10 mouse cellular contexts compared by ENCODE assay signal in genomic region chr3:121550370-121550769, GRCm38 (mm10). TPM values are rescaled to one million over a fixed set of nuclear protein-coding genes. Genes with fewer than 3 reads are reported as not detected.
DNase-seq lines count a peak whose midpoint lies in the region; ATAC-seq and TF ChIP-seq lines count a peak whose summit lies in the region.
"Had no signal": no experiment of that assay in that cellular context is flagged by ENCODE, and none has a peak within 500 bp of the region (broad histone marks: within the 10 kb centered on the region; RNA-seq: fewer than 3 reads in every experiment).

No protein-coding gene starts in this region.

- H3K9ac ChIP-seq in hindbrain, embryonic 12.5 days: no peak overlapping the region
- H3K9ac ChIP-seq in stomach, postnatal 0 days (ENCODE audit: low read length): no peak overlapping the region
- H3K9ac ChIP-seq: embryonic facial prominence, embryonic 12.5 days; neural tube, embryonic 12.5 days had no signal

- TF ChIP-seq CTCF in stomach, postnatal 0 days (IDR thresholded peaks at IDR 0.05; ENCODE audit: low read depth): peak; percentile 89

- H3K4me3 ChIP-seq in hindbrain, embryonic 10.5 days: no peak overlapping the region
- H3K4me3 ChIP-seq in hindbrain, embryonic 12.5 days: no peak overlapping the region
- no peak overlapping the region for H3K4me3 ChIP-seq in limb, embryonic 10.5 days
- no peak overlapping the region for H3K4me3 ChIP-seq in stomach, postnatal 0 days (ENCODE audit: low read depth, low read length)
- H3K4me3 ChIP-seq: embryonic facial prominence, embryonic 12.5 days; neural tube, embryonic 12.5 days had no signal

- H3K4me1 ChIP-seq in hindbrain, embryonic 10.5 days (replicated peaks): no peaks in the 10 kb centered on the region; the same call in 1 of the 2 replicates
- no peaks in the 10 kb centered on the region for H3K4me1 ChIP-seq in hindbrain, embryonic 12.5 days
- H3K4me1 ChIP-seq in limb, embryonic 10.5 days: no peaks in the 10 kb centered on the region; the same call in none of the 2 replicates
- H3K4me1 ChIP-seq in stomach, postnatal 0 days (replicated peaks; ENCODE audit: control insufficient read depth, insufficient read depth): no peaks in the 10 kb centered on the region
- H3K4me1 ChIP-seq: neural tube, embryonic 12.5 days had no signal

- 6% methylated on average over 1 of the region's 1 CpGs for WGBS in hindbrain, embryonic 10.5 days
- WGBS in hindbrain, embryonic 12.5 days: 4% methylated on average over 1 of the region's 1 CpGs
- 4% methylated on average over 1 of the region's 1 CpGs for WGBS in limb, embryonic 10.5 days
- 19% methylated on average over 1 of the region's 1 CpGs for WGBS in stomach, postnatal 0 days

- no peaks in the 10 kb centered on the region for H3K36me3 ChIP-seq in hindbrain, embryonic 10.5 days
- H3K36me3 ChIP-seq in hindbrain, embryonic 12.5 days: no peaks in the 10 kb centered on the region
- no peaks in the 10 kb centered on the region for H3K36me3 ChIP-seq in limb, embryonic 10.5 days
- no peaks in the 10 kb centered on the region for H3K36me3 ChIP-seq in stomach, postnatal 0 days (ENCODE audit: control insufficient read depth, insufficient read depth, low read length)
- H3K36me3 ChIP-seq: embryonic facial prominence, embryonic 12.5 days; neural tube, embryonic 12.5 days had no signal

- peak; percentile 57 for DNase-seq in hindbrain, embryonic 10.5 days (ENCODE audit: low spot score)
- peak; percentile 81 for DNase-seq in testis, postnatal 10 days (ENCODE audit: low spot score)
- DNase-seq in testis, postnatal 14 days (ENCODE audit: low spot score): no peak
- DNase-seq in brain, adult 2 months (ENCODE audit: low read depth, low spot score): peak; percentile 35
- peak; percentile 77 for DNase-seq in limb, embryonic 10.5 days (ENCODE audit: low spot score)
- peak; percentile 71 for DNase-seq in stomach, postnatal 0 days (ENCODE audit: low spot score)

- ATAC-seq in hindbrain, embryonic 12.5 days (ENCODE audit: low FRiP score): no peak
- ATAC-seq in stomach, postnatal 0 days (ENCODE audit: low FRiP score, low TSS enrichment): no peak
- ATAC-seq in activated CD4-positive, CD25-positive, alpha-beta regulatory T cell, adult 4 months: no peak

- H3K9me3 ChIP-seq in hindbrain, embryonic 10.5 days: no peaks in the 10 kb centered on the region
- H3K9me3 ChIP-seq in hindbrain, embryonic 12.5 days (replicated peaks): no peaks in the 10 kb centered on the region
- no peaks in the 10 kb centered on the region for H3K9me3 ChIP-seq in limb, embryonic 10.5 days (replicated peaks)
- no peaks in the 10 kb centered on the region for H3K9me3 ChIP-seq in stomach, postnatal 0 days (ENCODE audit: control insufficient read depth, low read length)
- H3K9me3 ChIP-seq: embryonic facial prominence, embryonic 12.5 days; neural tube, embryonic 12.5 days had no signal

- H3K27ac ChIP-seq in hindbrain, embryonic 10.5 days: no peak overlapping the region
- H3K27ac ChIP-seq in hindbrain, embryonic 12.5 days: no peak overlapping the region
- H3K27ac ChIP-seq in limb, embryonic 10.5 days: no peak overlapping the region
- H3K27ac ChIP-seq in stomach, postnatal 0 days (replicated peaks): no peak overlapping the region
- H3K27ac ChIP-seq: embryonic facial prominence, embryonic 12.5 days; neural tube, embryonic 12.5 days had no signal

- H3K27me3 ChIP-seq in hindbrain, embryonic 10.5 days (ENCODE audit: insufficient read depth, poor library complexity, severe bottlenecking): peaks cover 23% of the 10 kb centered on the region
- H3K27me3 ChIP-seq in hindbrain, embryonic 12.5 days: 0 out of 2 replicates have a peak, but pooled peaks cover 4% of the 10 kb centered on the region
- no peaks in the 10 kb centered on the region for H3K27me3 ChIP-seq in limb, embryonic 10.5 days (ENCODE audit: low read depth, poor library complexity, severe bottlenecking)
- no peaks in the 10 kb centered on the region for H3K27me3 ChIP-seq in stomach, postnatal 0 days (ENCODE audit: control insufficient read depth, insufficient read depth, low read length)
- H3K27me3 ChIP-seq: embryonic facial prominence, embryonic 12.5 days; neural tube, embryonic 12.5 days had no signal

- no peak for TF ChIP-seq EP300 in stomach, postnatal 0 days (optimal IDR thresholded peaks at IDR 0.05)

- no peak overlapping the region for H3K4me2 ChIP-seq in hindbrain, embryonic 12.5 days (replicated peaks)
- no peak overlapping the region for H3K4me2 ChIP-seq in stomach, postnatal 0 days (replicated peaks; ENCODE audit: low read depth)
- H3K4me2 ChIP-seq: embryonic facial prominence, embryonic 12.5 days; neural tube, embryonic 12.5 days had no signal

RNA-seq across cellular contexts. Expression of gene Slc44a3, which starts 18.2 kb away (rescaled TPM):
- polyA plus RNA-seq in hindbrain, embryonic 10.5 days (2016; fragmentation: Nextera tagmentation; extraction: Ambion mirVana): 0.33 and 0.98 TPM in 2 replicates
- polyA plus RNA-seq in hindbrain, embryonic 12.5 days (2016; fragmentation: Nextera tagmentation; extraction: Ambion mirVana): 0.97 and 1.5 TPM in 2 replicates
- 0.23 and 0.53 TPM in 2 replicates for polyA plus RNA-seq in limb, embryonic 10.5 days (2016; fragmentation: Nextera tagmentation; extraction: Ambion mirVana)
- 42.7 and 44.8 TPM in 2 replicates for polyA plus RNA-seq in stomach, postnatal 0 days (2015; fragmentation: Nextera tagmentation; extraction: Ambion mirVana)
- polyA plus RNA-seq in activated CD4-positive, CD25-positive, alpha-beta regulatory T cell, adult 4 months (2017; shearing (Covaris generic)): not detected

Comparison
In these comparisons a context has a peak if more than half of its experiments do, and no peak if none do; other contexts are left out.
1. RNA of gene Slc44a3, which starts 18.2 kb away (polyA plus RNA-seq): 42.7 to 44.8 TPM in stomach, postnatal 0 days; 0.97 to 1.5 TPM in hindbrain, embryonic 12.5 days, 0.23 to 0.53 TPM in limb, embryonic 10.5 days, 0.33 to 0.98 TPM in hindbrain, embryonic 10.5 days and not detected in activated CD4-positive, CD25-positive, alpha-beta regulatory T cell, adult 4 months; every median in the first group is over 10 times any median in the second.